Mouse (Mus musculus) left cerebral cortex, postnatal 14 days (tissue): ENCODE measurements around the gene Kcnj9. TPM values are rescaled to one million over a fixed set of nuclear protein-coding genes. Genes with fewer than 3 reads are reported as not detected.

Experiments
- DNase-seq, 2 experiments: peaks; one replicate each; pipeline ENCODE4 v3.0.0; 2021 to 2022; ENCODE audit warnings: low spot score in 2 of 2, mixed read lengths in 1 of 2
- intact Hi-C: fragments of 180-260 bp; cut with DNase I; formaldehyde crosslinking; loops from one replicate; pipeline ENCODE4 v1.15.1; 2025
- long read RNA-seq, 2 experiments: library from polyadenylated mRNA; stranded (forward); transcript quantifications; one replicate each; pipeline ENCODE4 v2.0.0; 2021
- total RNA-seq, 2 experiments: library from RNA; stranded (reverse); gene quantifications; 2 replicates each; pipeline ENCODE4 v1.2.3; 2021

Kcnj9 gene
- 100 to 1,000 TPM; 119 to 130 TPM for total RNA-seq
- long read RNA-seq, experiment 1, transcript Kcnj9-201 (4 exons, 3,857 nt): major isoform, 88 of 159 reads
- long read RNA-seq, experiment 1, partial matches to known transcripts: 21 of 159 reads
- long read RNA-seq, experiment 1, other reads (novel, unspliced or antisense): 47 of 159 reads
- long read RNA-seq, experiment 2, transcript Kcnj9-201 (4 exons, 3,857 nt): major isoform, 90 of 159 reads
- long read RNA-seq, experiment 2, transcript Kcnj9-202 (4 exons, 2,265 nt): minor isoform, 11 of 159 reads
- long read RNA-seq, experiment 2, partial matches to known transcripts: 42 of 159 reads
- long read RNA-seq, experiment 2, other reads (novel, unspliced or antisense): 16 of 159 reads

DNA sequence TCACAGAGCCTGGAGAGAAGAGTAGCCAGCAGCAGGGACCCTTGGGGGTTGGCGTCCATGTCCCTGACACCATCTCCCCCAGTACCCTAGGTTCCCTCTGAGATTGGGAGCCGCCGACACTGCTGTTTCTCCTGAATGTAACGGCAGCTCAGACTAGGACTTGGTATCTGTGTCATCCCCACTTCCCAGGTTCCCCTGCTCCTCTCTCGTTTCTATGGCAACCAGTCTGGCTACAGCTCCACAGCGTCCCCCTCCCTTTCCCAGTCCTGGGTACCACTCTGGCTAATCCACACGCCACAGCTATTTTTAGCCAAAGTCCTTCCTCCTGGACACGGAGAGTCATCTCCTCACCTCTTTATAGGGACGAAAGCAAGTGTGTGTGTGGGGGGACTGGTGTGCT, at the start of gene Kcnj9:
TSS of gene Kcnj9 (minus strand) at position 188 of the 400 bp plus-strand sequence.
- intact Hi-C loops: no loop called here
- DNase-seq: peak; percentile 84 to 95

GRCm38 (mm10) chr1:172376758-172377458, 47.8 kb upstream of the Kcnj9 start:
- DNase-seq: peak in 1 of 2 experiments; percentile 36
- intact Hi-C loops: no loop called here

- intact Hi-C loops: no loop called here
- peak; percentile 98 to 99 for DNase-seq
Measured at GRCm38 (mm10) chr1:172376198-172376667, 47.1 kb upstream of the Kcnj9 start, which contains the start of gene Pigm. Gene Pigm (plus strand): TSS chr1:172376546.

DNA sequence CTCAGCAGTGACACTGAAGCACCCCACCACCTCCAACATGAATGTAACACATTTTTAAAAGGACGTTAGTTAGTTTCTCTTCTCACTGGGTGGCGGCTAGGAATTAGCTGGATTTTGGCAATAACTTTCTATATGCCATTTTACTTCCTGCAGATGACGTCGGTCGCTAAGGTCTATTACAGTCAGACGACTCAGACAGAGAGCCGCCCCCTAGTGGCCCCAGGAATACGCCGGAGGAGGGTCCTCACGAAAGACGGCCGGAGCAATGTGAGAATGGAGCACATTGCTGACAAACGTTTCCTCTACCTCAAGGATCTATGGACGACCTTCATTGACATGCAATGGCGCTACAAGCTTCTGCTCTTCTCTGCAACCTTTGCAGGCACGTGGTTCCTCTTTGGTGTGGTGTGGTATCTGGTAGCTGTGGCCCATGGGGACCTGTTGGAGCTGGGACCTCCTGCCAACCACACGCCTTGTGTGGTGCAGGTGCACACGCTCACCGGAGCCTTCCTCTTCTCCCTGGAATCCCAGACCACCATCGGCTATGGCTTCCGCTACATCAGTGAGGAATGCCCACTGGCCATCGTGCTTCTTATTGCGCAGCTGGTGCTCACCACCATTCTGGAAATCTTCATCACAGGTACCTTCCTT, 39.8 kb upstream of the Kcnj9 start:
- intact Hi-C loops: no loop called here
- DNase-seq: peak; percentile 41 to 50

GRCm38 (mm10) chr1:172364684-172365083, 35.6 kb upstream of the Kcnj9 start:
- DNase-seq: peak; percentile 74 to 88
- intact Hi-C loops: loop anchor here (2.0 kb wide), 1 partner anchor 34 kb away; no protein-coding TSS in a partner anchor

- intact Hi-C loops: no loop called here
- DNase-seq: no peak
Measured at GRCm38 (mm10) chr1:172358341-172358740, 29.2 kb upstream of the Kcnj9 start.

DNA sequence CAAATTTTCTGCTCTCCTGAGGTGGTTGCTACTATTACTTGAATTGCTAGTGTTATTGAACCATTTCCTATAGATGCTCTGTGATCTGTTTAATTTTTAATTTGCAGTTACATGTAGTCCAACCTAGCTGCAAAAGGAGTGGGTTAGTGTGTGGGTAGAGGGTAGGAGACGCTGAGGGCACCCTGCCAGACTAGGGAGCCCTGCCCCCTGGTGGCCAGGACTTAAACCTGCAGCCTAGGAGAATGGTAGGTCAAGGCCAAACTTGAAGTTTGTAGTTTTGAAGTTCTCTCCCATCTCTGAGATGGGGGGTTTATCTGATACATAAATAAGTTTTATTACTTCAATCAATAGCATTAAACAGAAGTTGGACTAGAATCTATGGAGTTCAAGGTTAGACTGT, 28.4 kb upstream of the Kcnj9 start:
- DNase-seq: peak in 1 of 2 experiments; percentile 57
- intact Hi-C loops: no loop called here

- intact Hi-C loops: no loop called here
- DNase-seq: no peak
Measured at GRCm38 (mm10) chr1:172355336-172355735, 26.2 kb upstream of the Kcnj9 start.

- intact Hi-C loops: no loop called here
- no peak for DNase-seq
Measured at GRCm38 (mm10) chr1:172352453-172352852, 23.3 kb upstream of the Kcnj9 start.

DNA sequence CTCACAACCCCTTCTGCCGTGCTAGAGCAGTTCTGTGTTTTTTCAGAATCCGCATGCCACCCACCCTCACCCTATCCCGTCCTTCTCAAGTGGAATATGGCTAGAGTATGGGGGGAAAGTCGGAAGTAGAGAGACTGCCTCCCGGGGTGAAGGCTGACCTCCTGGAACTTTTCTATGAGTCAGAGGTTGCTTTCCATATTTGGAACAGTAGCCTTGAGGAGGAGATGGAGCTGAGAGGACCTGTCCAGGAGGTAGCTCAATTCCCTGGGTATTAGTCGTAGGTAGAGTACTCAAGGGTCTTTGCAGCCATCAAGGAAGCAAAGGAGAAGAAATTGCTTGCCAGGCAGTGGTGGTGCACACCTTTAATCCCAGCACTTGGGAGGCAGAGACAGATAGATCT, 22.9 kb upstream of the Kcnj9 start:
- DNase-seq: no peak
- intact Hi-C loops: no loop called here

DNA sequence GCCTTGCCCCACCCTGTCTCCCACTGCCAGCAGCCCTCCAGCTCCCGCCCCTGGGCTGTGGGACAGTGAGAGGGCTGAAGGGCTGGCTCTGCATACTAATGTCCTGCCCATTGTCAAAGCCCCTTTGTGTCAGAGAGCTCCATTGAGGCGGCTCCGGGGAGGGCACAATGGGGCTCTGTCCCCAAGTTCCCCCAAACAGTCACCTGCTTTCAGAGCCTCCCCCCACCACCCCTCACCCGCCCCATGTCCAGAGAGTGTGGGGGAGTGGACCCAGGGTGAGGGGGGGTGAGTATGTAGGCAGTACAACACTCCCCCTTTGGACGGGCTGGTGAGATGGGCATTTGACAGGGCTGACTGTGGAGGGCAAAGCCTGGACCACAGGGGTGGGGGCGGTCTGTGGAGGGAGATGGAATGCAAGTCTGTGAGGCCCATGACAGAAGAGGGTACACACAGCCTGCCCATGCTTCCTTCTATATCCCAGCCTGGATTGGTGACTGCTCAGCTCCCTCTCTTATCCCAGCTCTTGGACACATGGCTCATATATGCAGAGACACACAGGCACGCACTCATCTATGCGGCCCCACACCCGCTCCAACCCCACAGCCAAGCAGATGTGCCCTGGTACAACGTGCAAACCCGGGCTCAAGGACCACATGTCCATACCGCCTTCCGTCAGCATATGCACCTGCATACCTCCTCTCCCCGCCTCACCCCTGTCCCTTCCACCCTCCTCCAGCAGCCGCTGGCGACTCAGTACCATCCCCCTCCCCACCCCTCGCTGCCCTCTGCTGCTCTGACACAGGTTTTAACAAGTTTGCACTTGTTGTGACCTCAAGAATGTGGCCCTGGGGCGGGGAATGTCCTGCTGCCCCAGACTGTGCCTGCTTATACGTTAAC, 21.0 kb upstream of the Kcnj9 start:
- peak; percentile 51 to 82 for DNase-seq
- intact Hi-C loops: no loop called here

- intact Hi-C loops: no loop called here
- no peak for DNase-seq
Measured at GRCm38 (mm10) chr1:172349504-172349903, 20.4 kb upstream of the Kcnj9 start.

DNA sequence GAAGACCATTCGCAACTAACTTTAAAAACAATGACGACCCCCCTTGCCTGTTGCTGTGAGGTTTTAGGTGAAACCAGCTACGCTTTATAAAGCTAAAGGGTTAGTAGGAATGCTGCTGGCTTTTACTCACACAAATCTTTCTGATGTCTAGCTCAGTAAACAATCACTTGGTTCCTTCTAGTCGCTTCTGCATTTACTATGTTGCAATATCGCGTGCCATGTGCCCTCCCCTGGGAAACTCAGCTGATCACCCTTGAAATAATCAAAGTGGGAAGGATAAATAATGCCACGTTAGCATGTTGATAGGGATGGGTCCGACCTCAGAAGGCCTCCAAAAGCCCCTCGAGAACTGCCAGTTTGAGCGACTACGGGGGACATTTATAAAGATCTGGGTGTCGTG, 18.3 kb upstream of the Kcnj9 start:
- intact Hi-C loops: no loop called here
- no peak for DNase-seq

DNA sequence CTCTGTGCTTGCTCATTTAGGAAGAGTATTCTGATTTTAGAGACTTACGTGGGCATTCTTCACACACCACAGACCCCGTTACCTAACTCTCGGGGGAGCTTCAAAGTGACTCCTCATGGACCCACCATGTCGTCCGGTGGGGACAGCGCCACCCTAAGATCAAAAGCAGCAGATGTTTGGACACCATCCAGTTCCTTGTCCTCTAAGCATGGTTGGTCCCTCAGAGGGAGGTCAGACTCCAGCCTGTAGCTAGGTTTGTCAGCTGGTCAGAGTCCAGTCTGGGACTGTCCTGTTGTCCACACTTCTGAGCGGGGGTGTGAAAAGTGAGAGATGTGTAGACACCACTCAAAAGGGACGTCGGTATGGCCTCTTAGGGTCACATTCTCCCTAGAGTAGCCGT, 17.6 kb upstream of the Kcnj9 start:
- intact Hi-C loops: no loop called here
- peak in 1 of 2 experiments; percentile 40 for DNase-seq

DNA sequence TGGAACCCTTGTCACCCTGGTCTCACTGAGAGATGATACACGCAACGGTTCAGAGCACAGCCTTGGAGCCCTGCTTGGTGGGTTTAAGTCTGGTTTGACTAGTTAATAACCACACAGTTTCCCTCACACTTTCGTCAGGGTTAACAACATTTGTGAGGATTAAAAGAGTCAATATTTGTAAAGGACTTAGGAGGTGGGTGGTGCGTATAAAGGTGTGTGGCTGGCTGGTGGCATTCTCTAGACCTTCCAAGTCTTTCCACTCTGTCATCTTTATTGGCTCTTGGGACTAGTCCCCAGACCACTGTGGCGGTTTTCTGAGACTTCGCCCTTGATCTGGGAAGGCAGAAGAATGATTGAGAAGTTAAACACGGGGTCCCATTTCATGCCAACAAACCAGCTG, 15.7 kb upstream of the Kcnj9 start:
- DNase-seq: no peak
- intact Hi-C loops: no loop called here

GRCm38 (mm10) chr1:172343914-172344313, 14.8 kb upstream of the Kcnj9 start:
- intact Hi-C loops: no loop called here
- DNase-seq: no peak

GRCm38 (mm10) chr1:172342729-172343128, 13.6 kb upstream of the Kcnj9 start:
- peak; percentile 68 to 73 for DNase-seq
- intact Hi-C loops: no loop called here

DNA sequence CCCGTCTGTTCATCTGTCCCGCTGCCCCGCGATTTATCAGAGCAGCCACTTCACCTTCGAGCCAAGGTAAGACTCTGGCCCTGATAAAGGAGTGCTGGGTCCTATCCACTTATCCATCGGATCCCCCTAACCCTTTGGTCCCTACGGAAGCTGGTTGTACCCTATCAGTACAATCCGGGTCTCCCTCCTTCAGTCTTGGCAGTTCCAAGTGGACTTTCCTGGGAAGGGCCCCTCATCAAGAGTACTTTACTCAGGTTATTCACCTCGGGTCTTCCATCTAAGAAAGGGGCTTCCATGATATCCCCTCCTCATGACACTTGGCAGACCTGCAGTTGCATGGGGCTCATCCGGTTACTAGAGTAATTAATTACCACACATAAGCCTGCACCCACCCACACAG, 12.3 kb upstream of the Kcnj9 start:
- intact Hi-C loops: no loop called here
- no peak for DNase-seq

DNA sequence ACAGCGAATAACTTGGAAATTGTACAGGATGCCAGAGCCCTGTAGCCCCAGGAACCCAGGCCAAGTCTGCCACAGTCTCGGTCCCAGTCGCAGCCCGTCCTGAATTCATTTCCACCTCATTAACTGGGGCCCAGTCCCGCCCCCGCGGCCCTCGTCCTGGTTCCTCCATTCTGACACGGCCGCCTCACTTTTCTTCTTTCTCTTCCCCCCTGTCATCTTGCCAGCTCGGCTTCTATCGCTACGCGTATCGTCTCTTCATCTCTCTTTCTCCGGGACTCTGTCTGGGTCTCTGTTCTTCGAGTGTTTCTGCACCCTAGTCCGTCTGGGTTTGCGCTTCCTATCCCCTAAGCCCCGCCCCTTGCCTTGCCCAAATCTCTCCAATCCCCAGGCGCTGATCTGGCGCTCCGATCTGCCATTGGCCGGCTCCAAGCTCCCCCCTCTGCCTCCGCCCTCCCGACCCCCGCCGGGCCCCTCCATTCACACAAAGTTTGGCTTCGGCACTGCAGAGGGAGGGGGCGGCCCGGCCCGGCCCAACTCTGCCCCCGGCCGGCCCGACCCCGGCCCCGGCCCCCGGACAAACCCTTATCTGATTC, 11.7 kb upstream of the Kcnj9 start, which contains the start of gene Kcnj10:
TSS of gene Kcnj10 (plus strand) at position 482 of the 593 bp plus-strand sequence.
- intact Hi-C loops: no loop called here
- DNase-seq: peak; percentile 74 to 77
